In the genomic region with DNA sequence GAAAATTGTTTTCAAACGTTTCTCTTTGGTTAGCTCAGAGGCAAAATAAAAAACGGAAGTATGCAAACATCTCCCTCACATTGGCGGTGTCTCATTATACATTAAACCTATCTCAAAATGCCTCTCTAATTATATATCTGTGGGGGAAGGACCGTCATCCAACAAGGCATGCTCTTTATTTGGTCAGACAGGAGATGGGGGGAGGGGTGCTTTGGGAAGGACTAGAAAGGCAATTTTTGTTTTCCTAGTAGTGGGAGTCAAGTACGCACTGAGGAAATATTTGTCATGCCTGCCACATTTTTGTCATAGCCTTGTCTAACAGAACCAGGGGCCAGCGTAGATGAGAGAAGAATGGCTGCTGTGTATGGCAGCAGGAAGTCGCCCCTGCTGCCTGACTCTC, we compare ENCODE assay signal across 9 mouse cellular contexts. TPM values are rescaled to one million over a fixed set of nuclear protein-coding genes. Genes with fewer than 3 reads are reported as not detected.
DNase-seq lines count a peak whose midpoint lies in the region; ATAC-seq lines count a peak whose summit lies in the region.
"Had no signal": no experiment of that assay in that cellular context is flagged by ENCODE, and none has a peak within 500 bp of the region (broad histone marks: within the 10 kb centered on the region; RNA-seq: fewer than 3 reads in every experiment).

A gene (minus strand): TSS at position 101 of the 400 bp plus-strand sequence.

- WGBS in intestine, embryonic 16.5 days = 53% methylated on average over 7 of the region's 7 CpGs

- H3K36me3 ChIP-seq in intestine, embryonic 16.5 days (ENCODE audit: control insufficient read depth, insufficient read depth, low read length) = no peaks in the 10 kb centered on the region
- H3K36me3 ChIP-seq: midbrain, embryonic 12.5 days had no signal

- no peaks in the 10 kb centered on the region for H3K9me3 ChIP-seq in intestine, embryonic 16.5 days (ENCODE audit: control insufficient read depth, low read length)
- H3K9me3 ChIP-seq: midbrain, embryonic 12.5 days had no signal

- H3K9ac ChIP-seq in intestine, embryonic 16.5 days (ENCODE audit: low read depth, low read length) = no peak within 1 kb of the TSS
- H3K9ac ChIP-seq: midbrain, embryonic 12.5 days had no signal

- no peak within 1 kb of the TSS for H3K4me3 ChIP-seq in intestine, embryonic 16.5 days (ENCODE audit: low read length)
- H3K4me3 ChIP-seq: midbrain, embryonic 12.5 days had no signal

- ATAC-seq in intestine, embryonic 16.5 days = no peak

- H3K27me3 ChIP-seq in intestine, embryonic 16.5 days (replicated peaks; ENCODE audit: control insufficient read depth, insufficient read depth, low read length) = no peaks in the 10 kb centered on the region
- H3K27me3 ChIP-seq: midbrain, embryonic 12.5 days had no signal

- intact Hi-C loops in heart, postnatal 25 days (cut with DNase I) = no loop called here

- H3K27ac ChIP-seq in intestine, embryonic 16.5 days (ENCODE audit: low read length) = no peak within 1 kb of the TSS
- H3K27ac ChIP-seq: midbrain, embryonic 12.5 days had no signal

- no peak within 1 kb of the TSS for H3K4me2 ChIP-seq in intestine, embryonic 16.5 days (ENCODE audit: low read depth, low read length)
- H3K4me2 ChIP-seq: midbrain, embryonic 12.5 days had no signal

- DNase-seq in layer of hippocampus, postnatal 14 days (ENCODE audit: low spot score in 2 of 2) = no peak
- no peak for DNase-seq in layer of hippocampus, adult 9-11 months
- no peak for DNase-seq in adrenal gland, postnatal 36 days
- no peak for DNase-seq in gastrocnemius, adult 18-20 months (ENCODE audit: low spot score)
- DNase-seq in heart, postnatal 25 days (ENCODE audit: low spot score) = no peak
- DNase-seq in thymus, postnatal 36 days = no peak
- DNase-seq in cerebellum, postnatal 10 days = no peak

- no peaks in the 10 kb centered on the region for H3K4me1 ChIP-seq in intestine, embryonic 16.5 days (ENCODE audit: control insufficient read depth, insufficient read depth, low read length)
- H3K4me1 ChIP-seq: midbrain, embryonic 12.5 days had no signal

RNA-seq across cellular contexts. Expression of the gene that starts here (rescaled TPM):
- 10 to 100 TPM; 13.6 to 15.5 TPM for total RNA-seq in layer of hippocampus, postnatal 14 days (2021)
- 10 to 100 TPM; 66.6 to 80.8 TPM for total RNA-seq in adrenal gland, postnatal 36 days (2021)
- total RNA-seq in gastrocnemius, adult 18-20 months (2021) = 100 to 1,000 TPM in 1 of 2 experiments, 10 to 100 TPM in 1; 84.8 to 101 TPM
- total RNA-seq in heart, postnatal 25 days (2021) = 100 to 1,000 TPM; 122 to 129 TPM
- 5.5 TPM in 2 replicates for polyA plus RNA-seq in intestine, embryonic 16.5 days (2015; fragmentation: Nextera tagmentation; extraction: Ambion mirVana)

Comparison
In these comparisons a context has a peak if more than half of its experiments do, and no peak if none do; other contexts are left out.
1. RNA of the gene that starts here (total RNA-seq): 122 to 129 TPM in heart, postnatal 25 days, 84.8 to 101 TPM in gastrocnemius, adult 18-20 months and 66.6 to 80.8 TPM in adrenal gland, postnatal 36 days; 13.6 to 15.5 TPM in layer of hippocampus, postnatal 14 days; every median in the first group is over 4 times any median in the second.